8 mouse cellular contexts compared by ENCODE assay signal in the genomic region with DNA sequence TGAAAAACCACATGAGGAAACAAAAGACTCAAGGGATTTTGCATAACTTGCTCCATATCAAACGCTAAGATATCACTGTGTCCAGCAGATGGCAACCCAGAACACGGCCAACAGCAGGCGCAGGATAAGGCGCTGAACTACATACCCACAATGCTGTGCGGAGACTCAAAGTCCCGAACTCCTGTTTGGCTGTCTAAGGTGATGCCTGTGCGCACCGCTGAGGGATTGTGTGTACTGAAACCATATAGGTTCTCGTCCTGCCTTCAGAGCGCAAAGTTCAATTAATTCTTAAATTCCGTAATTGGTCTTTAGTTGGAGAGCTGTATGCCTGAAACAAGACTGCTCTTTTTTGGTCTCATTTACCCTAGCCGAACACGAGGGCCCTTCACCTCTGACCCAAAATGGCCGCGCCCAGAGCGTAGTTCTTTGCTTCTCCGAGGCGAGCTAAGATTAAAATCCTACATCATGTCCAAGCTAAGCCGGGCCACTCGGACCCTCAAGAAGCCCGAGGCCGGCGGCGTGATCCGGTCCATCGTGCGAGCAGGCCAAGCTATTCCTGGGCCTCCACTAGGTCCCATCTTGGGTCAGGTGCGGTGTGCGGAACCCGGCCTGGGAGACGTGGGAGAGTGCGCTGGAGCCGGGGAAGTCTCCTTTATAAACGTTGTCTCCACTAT. TPM values are rescaled to one million over a fixed set of nuclear protein-coding genes. Genes with fewer than 3 reads are reported as not detected.
DNase-seq lines count a peak whose midpoint lies in the region; ATAC-seq lines count a peak whose summit lies in the region.

A gene (plus strand): TSS at position 220 of the 674 bp plus-strand sequence.

- peak within 1 kb of the TSS; percentile 69 for H3K4me3 ChIP-seq in hindbrain, embryonic 16.5 days (ENCODE audit: low read length)
- peak within 1 kb of the TSS; percentile 80 for H3K4me3 ChIP-seq in macrophage (ENCODE audit: inconsistent target)

- peak; percentile 98 for ATAC-seq in hindbrain, embryonic 16.5 days

- no peaks in the 10 kb centered on the region for H3K79me2 ChIP-seq in macrophage (ENCODE audit: inconsistent target)

- under 1% methylated on average over 34 of the region's 34 CpGs for WGBS in hindbrain, embryonic 16.5 days
- 1% methylated on average over 34 of the region's 34 CpGs for WGBS in macrophage (ENCODE audit: missing documents)

- peaks cover 18% of the 10 kb centered on the region for H3K36me3 ChIP-seq in hindbrain, embryonic 16.5 days (ENCODE audit: control insufficient read depth, insufficient read depth, low read length)
- peaks cover 26% of the 10 kb centered on the region; the same call in 1 of the 2 replicates for H3K36me3 ChIP-seq in macrophage (ENCODE audit: inconsistent target)

- peak within 1 kb of the TSS; percentile 84 for H3K9ac ChIP-seq in hindbrain, embryonic 16.5 days (ENCODE audit: low read depth, low read length)

- H3K9me3 ChIP-seq in hindbrain, embryonic 16.5 days (ENCODE audit: control insufficient read depth, low read length) = no peaks in the 10 kb centered on the region

- H3K4me1 ChIP-seq in hindbrain, embryonic 16.5 days (ENCODE audit: control insufficient read depth, insufficient read depth, low read depth, low read length) = peaks cover 10% of the 10 kb centered on the region

- H3K27me3 ChIP-seq in hindbrain, embryonic 16.5 days (replicated peaks; ENCODE audit: control insufficient read depth, insufficient read depth, low read length) = no peaks in the 10 kb centered on the region

- DNase-seq in WW6 (ENCODE audit: low read depth, low spot score) = peak; percentile 68
- DNase-seq in cerebellum, postnatal 4 days (ENCODE audit: low spot score in 2 of 2) = peak; percentile 70 to 82
- DNase-seq in gastrocnemius, adult 18-20 months (ENCODE audit: low spot score) = peak; percentile 92
- DNase-seq in left cerebral cortex, adult 18-20 months (ENCODE audit: low spot score in 2 of 2) = peak; percentile 87 to 92
- DNase-seq in right cerebral cortex, adult 18-20 months = peak; percentile 94
- DNase-seq in urinary bladder, postnatal 10 days (ENCODE audit: low spot score) = peak; percentile 32

- peak within 1 kb of the TSS; percentile 87 for H3K27ac ChIP-seq in hindbrain, embryonic 16.5 days (ENCODE audit: low read depth, low read length)
- H3K27ac ChIP-seq in macrophage = peak within 1 kb of the TSS; percentile 78

- H3K4me2 ChIP-seq in hindbrain, embryonic 16.5 days (ENCODE audit: low read length) = peak within 1 kb of the TSS; percentile 71

RNA-seq across cellular contexts. Expression of the gene that starts here (rescaled TPM):
- total RNA-seq in gastrocnemius, adult 18-20 months (2021) = 10 to 100 TPM; 64.6 to 66.7 TPM
- polyA plus RNA-seq in hindbrain, embryonic 16.5 days (2015; fragmentation: Nextera tagmentation; extraction: Ambion mirVana) = 91.6 and 106 TPM in 2 replicates
- total RNA-seq in left cerebral cortex, adult 18-20 months (2021) = 10 to 100 TPM; 58.2 to 61.8 TPM
- total RNA-seq in macrophage (2018; cell fraction: chromatin; rRNA removed) = 10 to 100 TPM in 15 of 26 experiments, 1 to 10 TPM in 11; 1.7 to 18.9 (median 11.2) TPM
- total RNA-seq in macrophage (2018; cell fraction: cytosol; rRNA removed) = 10 to 100 TPM; 26.8 to 46.0 (median 38.2) TPM
- 10 to 100 TPM in 19 of 26 experiments, 1 to 10 TPM in 7; 3.9 to 24.9 (median 12.3) TPM for total RNA-seq in macrophage (2018; cell fraction: nucleus; rRNA removed)
- 30.6 to 71.3 TPM (median 40.0 TPM) in 3 replicates for polyA plus RNA-seq in macrophage (2018)

Comparison
In these comparisons a context has a peak if more than half of its experiments do, and no peak if none do; other contexts are left out.
1. Peak in every context shown above with its lines: DNase-seq, ATAC-seq, H3K4me3 ChIP-seq and H3K27ac ChIP-seq.
2. DNase-seq: peak in every context shown above with its lines; median percentile 94 in right cerebral cortex, adult 18-20 months; 92 in gastrocnemius, adult 18-20 months; 90 in left cerebral cortex, adult 18-20 months; 76 in cerebellum, postnatal 4 days; 68 in WW6; 32 in urinary bladder, postnatal 10 days.